20 mouse cellular contexts compared by ENCODE assay signal in the genomic region with DNA sequence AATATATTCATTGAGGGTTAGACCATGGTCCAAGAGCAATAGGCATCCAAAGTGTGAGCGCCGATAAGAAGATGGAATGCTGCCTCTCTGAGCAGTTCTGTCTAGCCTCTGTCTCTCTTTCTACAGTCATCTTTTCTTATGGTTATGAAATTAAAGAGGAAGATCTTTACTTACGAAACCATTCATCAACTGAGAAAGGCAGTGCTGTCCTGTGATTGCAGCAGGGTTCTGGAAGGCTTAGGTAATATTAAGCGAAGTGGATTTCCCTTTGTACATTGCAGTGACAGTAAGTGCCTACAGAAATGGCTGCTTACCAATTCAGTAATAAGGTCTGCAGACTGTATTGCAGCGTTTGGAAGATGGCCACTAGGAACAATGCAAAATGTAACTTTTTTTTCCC. TPM values are rescaled to one million over a fixed set of nuclear protein-coding genes. Genes with fewer than 3 reads are reported as not detected.
"Had no signal": no experiment of that assay in that cellular context is flagged by ENCODE, and none has a peak within 500 bp of the region (broad histone marks: within the 10 kb centered on the region; RNA-seq: fewer than 3 reads in every experiment).

No protein-coding gene starts in this region.

- H3K36me3 ChIP-seq: lung, embryonic 15.5 days; midbrain, embryonic 13.5 days; midbrain, embryonic 15.5 days; neural tube, embryonic 13.5 days; neural tube, embryonic 15.5 days had no signal

- ATAC-seq: lung, postnatal 0 days; midbrain, embryonic 13.5 days; midbrain, embryonic 15.5 days had no signal

- H3K27ac ChIP-seq: lung, embryonic 15.5 days; macrophage; midbrain, embryonic 13.5 days; midbrain, embryonic 15.5 days; neural tube, embryonic 13.5 days; neural tube, embryonic 15.5 days had no signal

- DNase-seq: lung, adult 18-20 months; lung, postnatal 14 days; lung, postnatal 36 days; retina, postnatal 1 day; right cerebral cortex, adult 18-20 months; right cerebral cortex, postnatal 25 days; right cerebral cortex, postnatal 4 days; spleen, adult 18-20 months; thymus, adult 18-20 months; thymus, postnatal 14 days; thymus, postnatal 36 days had no signal

- H3K4me3 ChIP-seq: lung, embryonic 15.5 days; megakaryocyte, embryonic 14.5 days; midbrain, embryonic 13.5 days; midbrain, embryonic 15.5 days; myocyte; neural tube, embryonic 13.5 days; neural tube, embryonic 15.5 days had no signal

- H3K9me3 ChIP-seq: lung, embryonic 15.5 days; midbrain, embryonic 15.5 days; neural tube, embryonic 13.5 days; neural tube, embryonic 15.5 days had no signal

- H3K27me3 ChIP-seq: lung, embryonic 15.5 days; megakaryocyte, embryonic 14.5 days; midbrain, embryonic 15.5 days had no signal

- H3K4me1 ChIP-seq: lung, embryonic 15.5 days; midbrain, embryonic 15.5 days; neural tube, embryonic 13.5 days; neural tube, embryonic 15.5 days had no signal

RNA-seq across cellular contexts. Expression of gene Slc35d3, which starts 11.4 kb away (rescaled TPM):
- polyA plus RNA-seq: myocyte had no signal
